Mouse (Mus musculus): ENCODE measurements around the gene Cit. TPM values are rescaled to one million over a fixed set of nuclear protein-coding genes. Genes with fewer than 3 reads are reported as not detected.

Cit gene
- polyA plus RNA-seq, 1 experiment from 2014 or later: 16.8 TPM

GRCm38 (mm10) chr5:116006324-116007099 lies 161.4 kb downstream of the Cit start:
- Histone ChIP-seq H3K9me3 (ENCODE audit: control insufficient read depth, low read length) (no peaks in the 10 kb centered on the region), H3K27ac (replicated peaks; ENCODE audit: low read depth, low read length) (no peak overlapping the region), H3K27me3 (replicated peaks; ENCODE audit: control insufficient read depth, insufficient read depth, low read length) (no peaks in the 10 kb centered on the region), H3K4me2 (ENCODE audit: low read depth, low read length) (no peak overlapping the region), H3K4me1 (ENCODE audit: control insufficient read depth, insufficient read depth, low read length) (no peaks in the 10 kb centered on the region), H3K36me3 (ENCODE audit: control insufficient read depth, insufficient read depth, low read length) (no peaks in the 10 kb centered on the region), H3K4me3 (ENCODE audit: low read depth, low read length) (no peak overlapping the region), H3K9ac (ENCODE audit: low read depth, low read length) (no peak overlapping the region)
- DNase-seq (ENCODE audit: low spot score) (no peak), ATAC-seq (ENCODE audit: low read depth) (no peak)
- WGBS: 68% methylated on average over 20 of the region's 22 CpGs

DNA sequence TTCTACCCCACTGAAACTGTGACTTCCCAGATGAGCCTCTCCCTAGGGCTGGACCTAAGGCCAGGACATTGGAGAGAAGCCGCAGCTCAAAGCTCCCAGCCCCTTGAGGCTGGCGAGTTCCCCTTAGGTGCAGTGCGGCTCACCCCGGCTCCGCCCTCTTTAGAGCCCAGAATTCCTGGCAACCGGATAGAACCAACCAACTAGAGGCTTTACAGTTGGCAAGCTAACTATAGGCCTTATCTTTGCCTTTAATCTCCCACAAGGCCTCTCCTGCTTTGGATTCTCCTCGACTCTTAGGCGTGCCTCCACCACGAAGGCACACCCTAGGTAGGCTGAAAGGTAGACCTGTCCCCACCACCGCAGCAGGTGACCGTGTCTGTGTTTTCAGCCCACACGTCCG lies 162.6 kb downstream of the Cit start:
- DNase-seq (ENCODE audit: low spot score) (no peak), ATAC-seq (ENCODE audit: low read depth) (no peak)
- no peak overlapping the region for H3K27ac ChIP-seq (replicated peaks; ENCODE audit: low read depth, low read length)
- no peak overlapping the region for H3K4me2 ChIP-seq (ENCODE audit: low read depth, low read length)
- H3K9ac ChIP-seq (ENCODE audit: low read depth, low read length): no peak overlapping the region
- no peak overlapping the region for H3K4me3 ChIP-seq (ENCODE audit: low read depth, low read length)
- H3K4me1 ChIP-seq (ENCODE audit: control insufficient read depth, insufficient read depth, low read length): no peaks in the 10 kb centered on the region
- no peaks in the 10 kb centered on the region for H3K27me3 ChIP-seq (replicated peaks; ENCODE audit: control insufficient read depth, insufficient read depth, low read length)
- WGBS: 87% methylated on average over 13 of the region's 13 CpGs
- H3K9me3 ChIP-seq (ENCODE audit: control insufficient read depth, low read length): no peaks in the 10 kb centered on the region
- H3K36me3 ChIP-seq (ENCODE audit: control insufficient read depth, insufficient read depth, low read length): no peaks in the 10 kb centered on the region

DNA sequence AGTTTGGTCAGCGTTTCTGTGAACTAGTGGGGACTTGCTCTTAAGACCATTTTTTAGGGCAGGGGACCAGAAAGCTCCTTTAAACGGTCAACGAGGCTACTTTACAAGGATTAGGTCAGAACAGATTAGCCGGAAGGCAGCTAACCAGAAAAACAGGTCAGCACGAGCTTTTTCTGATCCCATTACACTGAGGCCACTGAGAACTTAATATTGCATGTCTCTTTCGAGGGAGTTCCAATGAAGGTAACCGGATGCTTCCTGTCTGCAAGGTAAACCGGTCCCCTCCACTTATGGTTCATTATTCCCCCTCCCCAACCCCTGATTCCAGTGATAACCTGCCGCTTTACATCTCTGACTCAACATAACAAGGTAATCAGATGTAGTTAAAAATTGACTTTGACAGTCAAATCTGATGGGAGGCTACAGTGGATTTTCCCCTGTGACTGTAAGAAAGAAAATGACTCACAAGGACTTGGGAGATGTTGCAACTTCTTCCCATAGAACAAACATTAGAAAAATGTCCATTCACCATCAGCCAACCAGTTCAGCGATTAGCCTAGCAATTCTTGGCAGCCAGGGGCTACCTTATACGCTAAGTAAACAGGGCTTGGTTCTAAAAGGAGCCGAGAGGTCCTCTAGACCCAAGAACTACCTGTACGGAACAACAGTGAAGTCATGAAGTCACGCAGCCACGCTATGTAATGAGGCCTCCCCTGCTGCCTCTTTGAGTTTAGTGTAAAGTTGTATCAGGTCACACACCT lies 164.2 kb downstream of the Cit start:
- peaks cover 15% of the 10 kb centered on the region for H3K36me3 ChIP-seq (ENCODE audit: control insufficient read depth, insufficient read depth, low read length)
- H3K4me3 ChIP-seq (ENCODE audit: low read depth, low read length): no peak overlapping the region
- peak; percentile 42; the same call in 1 of the 2 replicates for ATAC-seq (ENCODE audit: low read depth)
- H3K27ac ChIP-seq (replicated peaks; ENCODE audit: low read depth, low read length): no peak overlapping the region
- DNase-seq (ENCODE audit: low spot score): peak; percentile 54
- no peaks in the 10 kb centered on the region for H3K9me3 ChIP-seq (ENCODE audit: control insufficient read depth, low read length)
- no peaks in the 10 kb centered on the region for H3K27me3 ChIP-seq (replicated peaks; ENCODE audit: control insufficient read depth, insufficient read depth, low read length)
- H3K4me2 ChIP-seq (ENCODE audit: low read depth, low read length): no peak overlapping the region
- no peaks in the 10 kb centered on the region for H3K4me1 ChIP-seq (ENCODE audit: control insufficient read depth, insufficient read depth, low read length)
- 60% methylated on average over 15 of the region's 15 CpGs for WGBS
- no peak overlapping the region for H3K9ac ChIP-seq (ENCODE audit: low read depth, low read length)

- Histone ChIP-seq H3K4me1 (ENCODE audit: control insufficient read depth, insufficient read depth, low read length) (no peaks in the 10 kb centered on the region), H3K9me3 (ENCODE audit: control insufficient read depth, low read length) (no peaks in the 10 kb centered on the region), H3K36me3 (ENCODE audit: control insufficient read depth, insufficient read depth, low read length) (peaks cover 22% of the 10 kb centered on the region), H3K9ac (ENCODE audit: low read depth, low read length) (no peak overlapping the region), H3K4me2 (ENCODE audit: low read depth, low read length) (no peak overlapping the region), H3K27ac (replicated peaks; ENCODE audit: low read depth, low read length) (no peak overlapping the region), H3K4me3 (ENCODE audit: low read depth, low read length) (no peak overlapping the region), H3K27me3 (replicated peaks; ENCODE audit: control insufficient read depth, insufficient read depth, low read length) (no peaks in the 10 kb centered on the region)
- 63% methylated on average over 2 of the region's 2 CpGs for WGBS
- ATAC-seq (ENCODE audit: low read depth): 0 out of 2 replicates have a peak, but pooled peaks have one; percentile 20
- no peak for DNase-seq (ENCODE audit: low spot score)
Measured at GRCm38 (mm10) chr5:116009884-116010627, 165.0 kb downstream of the Cit start.

GRCm38 (mm10) chr5:116011700-116012099 lies 166.6 kb downstream of the Cit start:
- Histone ChIP-seq H3K4me3 (ENCODE audit: low read depth, low read length) (no peak overlapping the region), H3K27ac (replicated peaks; ENCODE audit: low read depth, low read length) (no peak overlapping the region), H3K9ac (ENCODE audit: low read depth, low read length) (no peak overlapping the region), H3K4me1 (ENCODE audit: control insufficient read depth, insufficient read depth, low read length) (no peaks in the 10 kb centered on the region), H3K27me3 (replicated peaks; ENCODE audit: control insufficient read depth, insufficient read depth, low read length) (no peaks in the 10 kb centered on the region), H3K4me2 (ENCODE audit: low read depth, low read length) (no peak overlapping the region), H3K9me3 (ENCODE audit: control insufficient read depth, low read length) (no peaks in the 10 kb centered on the region), H3K36me3 (ENCODE audit: control insufficient read depth, insufficient read depth, low read length) (peaks cover 37% of the 10 kb centered on the region)
- WGBS: 91% methylated on average over 7 of the region's 7 CpGs
- DNase-seq (ENCODE audit: low spot score): no peak
- no peak for ATAC-seq (ENCODE audit: low read depth)

DNA sequence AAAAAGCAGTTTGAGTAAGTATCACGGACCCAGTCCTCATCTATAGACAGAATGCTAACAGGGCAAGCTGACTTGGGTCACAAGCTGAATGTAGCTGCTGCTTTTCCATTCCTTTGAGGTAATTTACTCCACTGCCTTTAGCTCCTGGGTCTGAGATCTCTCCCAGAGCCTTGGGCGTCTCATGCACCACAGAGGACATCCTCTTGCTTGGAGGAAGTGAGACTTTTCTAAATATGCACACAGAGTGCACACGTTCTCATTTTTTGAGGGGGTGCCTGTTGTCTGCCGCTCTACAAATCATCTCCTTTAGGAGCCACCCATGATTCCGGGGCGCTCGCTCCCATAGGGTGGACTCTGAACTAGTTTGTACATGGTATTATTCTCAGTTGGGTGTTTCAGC lies 167.4 kb downstream of the Cit start:
- no peak overlapping the region for H3K4me3 ChIP-seq (ENCODE audit: low read depth, low read length)
- no peaks in the 10 kb centered on the region for H3K27me3 ChIP-seq (replicated peaks; ENCODE audit: control insufficient read depth, insufficient read depth, low read length)
- no peak overlapping the region for H3K9ac ChIP-seq (ENCODE audit: low read depth, low read length)
- H3K9me3 ChIP-seq (ENCODE audit: control insufficient read depth, low read length): no peaks in the 10 kb centered on the region
- WGBS: 92% methylated on average over 7 of the region's 7 CpGs
- DNase-seq (ENCODE audit: low spot score): no peak
- ATAC-seq (ENCODE audit: low read depth): no peak
- H3K4me2 ChIP-seq (ENCODE audit: low read depth, low read length): no peak overlapping the region
- no peaks in the 10 kb centered on the region for H3K4me1 ChIP-seq (ENCODE audit: control insufficient read depth, insufficient read depth, low read length)
- peaks cover 45% of the 10 kb centered on the region for H3K36me3 ChIP-seq (ENCODE audit: control insufficient read depth, insufficient read depth, low read length)
- no peak overlapping the region for H3K27ac ChIP-seq (replicated peaks; ENCODE audit: low read depth, low read length)

DNA sequence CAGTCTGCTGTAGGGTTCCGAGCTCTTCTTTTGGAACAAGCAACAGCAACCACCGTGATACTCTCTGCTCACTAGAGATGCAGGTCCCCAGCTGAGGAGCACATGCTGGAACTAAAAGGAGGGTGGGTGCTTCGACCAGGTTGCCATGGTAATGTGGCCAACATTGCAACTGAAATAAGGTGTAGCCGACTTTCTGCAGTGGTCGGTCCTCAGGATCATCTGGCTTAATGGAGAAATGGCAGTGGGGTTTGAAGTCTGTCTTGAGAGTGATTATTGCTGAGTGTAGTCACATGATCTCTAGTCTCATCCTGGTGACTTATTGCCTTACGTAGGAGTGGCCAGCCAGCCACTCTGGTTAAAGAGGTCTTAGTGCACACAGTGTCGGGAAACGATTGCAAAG lies 168.7 kb downstream of the Cit start:
- 90% methylated on average over 8 of the region's 8 CpGs for WGBS
- ATAC-seq (ENCODE audit: low read depth): no peak

GRCm38 (mm10) chr5:116014237-116014636 lies 169.2 kb downstream of the Cit start:
- no peaks in the 10 kb centered on the region for H3K4me1 ChIP-seq (ENCODE audit: control insufficient read depth, insufficient read depth, low read length)
- ATAC-seq (ENCODE audit: low read depth) (no peak), DNase-seq (ENCODE audit: low spot score) (no peak)
- 96% methylated on average over 11 of the region's 11 CpGs for WGBS
- H3K9me3 ChIP-seq (ENCODE audit: control insufficient read depth, low read length): no peaks in the 10 kb centered on the region
- peaks cover 63% of the 10 kb centered on the region for H3K36me3 ChIP-seq (ENCODE audit: control insufficient read depth, insufficient read depth, low read length)
- no peak overlapping the region for H3K4me3 ChIP-seq (ENCODE audit: low read depth, low read length)
- no peak overlapping the region for H3K27ac ChIP-seq (replicated peaks; ENCODE audit: low read depth, low read length)
- H3K27me3 ChIP-seq (replicated peaks; ENCODE audit: control insufficient read depth, insufficient read depth, low read length): no peaks in the 10 kb centered on the region
- H3K4me2 ChIP-seq (ENCODE audit: low read depth, low read length): no peak overlapping the region
- no peak overlapping the region for H3K9ac ChIP-seq (ENCODE audit: low read depth, low read length)

More for the DNA sequence above, 168.7 kb downstream of the Cit start:
- H3K27ac ChIP-seq (replicated peaks; ENCODE audit: low read depth, low read length): no peak overlapping the region
- H3K36me3 ChIP-seq (ENCODE audit: control insufficient read depth, insufficient read depth, low read length): peaks cover 59% of the 10 kb centered on the region
- no peaks in the 10 kb centered on the region for H3K9me3 ChIP-seq (ENCODE audit: control insufficient read depth, low read length)
- no peaks in the 10 kb centered on the region for H3K4me1 ChIP-seq (ENCODE audit: control insufficient read depth, insufficient read depth, low read length)
- no peak overlapping the region for H3K4me2 ChIP-seq (ENCODE audit: low read depth, low read length)
- no peak overlapping the region for H3K4me3 ChIP-seq (ENCODE audit: low read depth, low read length)
- DNase-seq (ENCODE audit: low spot score): no peak
- H3K9ac ChIP-seq (ENCODE audit: low read depth, low read length): no peak overlapping the region
- no peaks in the 10 kb centered on the region for H3K27me3 ChIP-seq (replicated peaks; ENCODE audit: control insufficient read depth, insufficient read depth, low read length)

All from embryonic facial prominence, embryonic 14.5 days (tissue).